Mouse (Mus musculus): Measurements from ENCODE around the gene Mgat5.

Gene Mgat5

DNA sequence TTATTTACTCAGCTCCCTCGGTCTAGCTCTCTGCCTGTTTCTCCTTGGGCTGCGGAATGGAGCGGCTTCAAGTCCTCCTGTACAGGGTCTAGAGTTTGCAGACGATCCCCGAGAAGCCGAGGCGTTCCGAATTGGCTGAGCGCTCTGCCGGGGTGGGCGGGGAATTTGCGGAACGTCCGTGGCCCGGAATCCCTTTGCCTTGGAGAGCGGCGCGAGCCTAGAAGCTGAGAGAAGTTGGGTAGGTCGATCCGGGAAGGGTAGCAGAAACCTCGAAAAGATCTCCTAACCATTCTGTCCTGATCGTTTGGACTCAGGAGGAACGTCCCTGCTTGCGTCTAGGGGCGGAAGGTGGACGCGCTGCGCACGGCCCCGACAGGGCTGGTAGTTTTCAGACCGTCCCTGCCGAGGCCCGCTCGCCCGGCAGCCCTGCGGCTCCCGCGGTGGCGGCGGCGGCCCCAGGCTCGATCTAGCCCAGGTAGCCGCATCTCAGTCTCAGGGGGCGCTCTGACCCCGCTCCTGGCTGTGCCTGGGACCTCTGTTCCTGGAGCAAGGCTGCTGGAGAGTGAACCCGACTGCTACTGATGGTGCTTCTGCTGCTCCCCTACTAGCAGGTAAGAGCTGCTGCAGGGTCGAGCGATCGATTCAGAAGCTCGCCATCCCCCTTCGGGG lies at the start of gene Mgat5:
Gene Mgat5, plus strand, starts transcription at position 199 of the 669 bp plus-strand sequence.
- peak; percentile 88 for DNase-seq

DNA sequence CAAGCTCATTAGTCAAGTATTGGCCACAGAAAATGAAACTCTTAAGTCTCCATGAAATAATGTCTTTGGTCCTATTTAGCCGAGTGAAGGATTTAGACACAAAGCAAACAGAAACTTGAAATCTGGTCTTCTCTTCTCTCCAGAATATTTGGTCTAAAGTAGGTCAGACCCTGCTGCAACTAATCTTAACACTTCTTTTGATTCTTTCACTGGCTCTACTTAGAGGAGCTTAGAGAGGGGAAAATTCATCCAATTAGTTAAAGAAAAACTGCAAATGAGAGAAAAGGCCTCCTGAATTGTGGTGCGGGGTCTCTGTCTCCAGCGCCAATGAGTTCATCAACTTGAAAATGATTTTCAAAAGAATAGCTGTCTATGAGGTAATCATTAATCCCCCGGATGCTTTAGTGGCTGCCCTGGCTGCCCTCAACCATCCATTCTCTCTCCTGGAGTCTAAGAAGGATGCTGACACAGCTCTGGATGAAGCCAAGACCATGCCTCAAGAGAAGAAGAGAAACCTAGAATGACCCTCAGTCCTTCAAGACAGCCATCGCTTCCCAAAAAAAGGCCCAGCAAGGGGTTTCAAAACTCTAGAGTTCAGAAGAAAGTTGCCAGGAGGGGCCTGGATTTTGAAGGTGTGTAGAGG lies 44.6 kb upstream of the Mgat5 start:
- DNase-seq, result no peak

DNA sequence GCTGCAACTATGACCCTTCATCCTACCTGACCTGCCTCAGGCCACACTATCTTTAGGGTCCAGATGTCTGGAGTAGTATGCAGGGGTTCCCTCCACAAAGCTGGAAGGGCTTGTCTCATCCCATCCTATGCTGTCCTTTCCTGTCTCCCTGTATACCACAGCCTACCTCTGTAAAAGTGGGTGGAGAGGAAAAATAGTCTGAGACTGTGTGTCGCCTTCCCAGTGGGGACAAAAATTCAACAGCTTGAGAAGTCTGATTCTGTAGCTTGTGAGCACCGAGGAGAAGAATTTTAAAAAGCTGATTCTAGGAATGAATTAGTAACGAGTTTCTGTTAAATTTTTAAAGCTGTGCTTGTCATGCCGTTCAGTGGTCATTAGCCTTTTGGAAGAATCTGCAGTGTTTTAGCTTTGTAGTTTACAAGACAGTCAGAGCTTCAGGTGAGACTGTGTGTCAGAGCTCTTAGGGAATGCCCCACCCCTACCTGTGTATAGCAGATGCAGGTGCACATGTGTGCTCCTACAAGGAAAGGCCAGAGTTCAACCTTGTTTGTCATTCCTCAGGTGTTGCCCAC lies 40.1 kb upstream of the Mgat5 start:
- no peak for DNase-seq

DNA sequence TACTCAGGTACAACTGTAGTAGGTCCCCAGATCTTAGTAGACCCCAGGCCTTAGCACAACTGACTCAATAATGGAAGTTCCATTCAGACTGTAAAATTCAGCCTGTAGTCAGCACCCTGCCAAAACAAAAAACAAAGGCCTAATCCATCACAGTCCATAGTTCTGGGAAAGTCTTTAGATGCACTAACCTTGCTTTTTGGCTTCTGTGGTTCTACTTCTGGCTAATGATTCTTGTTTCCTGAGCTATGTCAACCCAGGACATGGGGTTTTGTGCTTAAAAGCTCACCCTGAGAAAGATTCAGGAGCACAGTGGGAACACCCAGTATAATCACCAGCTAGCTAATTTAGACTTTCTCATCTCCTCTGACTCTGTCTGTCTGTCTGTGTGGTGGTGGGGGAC lies 38.3 kb upstream of the Mgat5 start:
- no peak for DNase-seq

DNA sequence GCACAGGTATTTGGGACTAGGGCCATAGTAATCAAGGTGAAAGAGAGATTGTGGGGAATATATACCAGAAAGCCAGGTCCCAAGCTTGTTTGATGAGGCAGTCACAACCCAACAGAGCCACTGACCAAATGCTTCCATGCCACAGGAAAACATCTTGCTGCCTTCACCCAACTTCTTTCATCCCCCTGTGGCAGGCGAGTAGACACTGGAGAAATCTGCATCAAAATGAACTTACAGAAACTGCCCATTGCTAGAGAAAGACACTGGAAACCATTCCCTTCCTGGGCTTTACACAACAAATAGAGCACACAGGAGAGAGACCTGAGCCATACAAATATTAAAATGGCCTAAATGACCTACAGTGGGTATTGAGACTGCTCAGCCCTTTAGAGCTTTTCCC lies 37.2 kb upstream of the Mgat5 start:
- DNase-seq, result no peak

DNA sequence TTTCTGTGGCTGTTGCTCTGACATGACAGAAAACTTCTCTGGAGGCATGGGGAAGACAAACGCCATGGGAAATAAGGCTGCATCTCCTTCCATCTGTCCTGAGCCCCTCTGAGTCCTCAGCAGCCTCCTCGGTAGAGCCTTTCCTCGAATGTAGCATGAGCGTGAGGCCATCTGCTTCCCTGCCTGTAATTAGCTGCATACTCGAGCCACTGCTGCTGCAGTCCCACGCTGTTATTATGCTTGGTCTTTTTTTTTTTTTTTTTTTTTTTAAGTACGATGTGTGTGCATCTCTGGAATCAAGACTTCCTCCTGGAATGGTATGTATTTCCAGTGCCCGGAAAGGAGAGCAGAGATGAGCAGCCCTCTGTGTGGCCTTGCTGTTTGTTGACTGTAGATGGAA lies 36.6 kb upstream of the Mgat5 start:
- no peak for DNase-seq

DNA sequence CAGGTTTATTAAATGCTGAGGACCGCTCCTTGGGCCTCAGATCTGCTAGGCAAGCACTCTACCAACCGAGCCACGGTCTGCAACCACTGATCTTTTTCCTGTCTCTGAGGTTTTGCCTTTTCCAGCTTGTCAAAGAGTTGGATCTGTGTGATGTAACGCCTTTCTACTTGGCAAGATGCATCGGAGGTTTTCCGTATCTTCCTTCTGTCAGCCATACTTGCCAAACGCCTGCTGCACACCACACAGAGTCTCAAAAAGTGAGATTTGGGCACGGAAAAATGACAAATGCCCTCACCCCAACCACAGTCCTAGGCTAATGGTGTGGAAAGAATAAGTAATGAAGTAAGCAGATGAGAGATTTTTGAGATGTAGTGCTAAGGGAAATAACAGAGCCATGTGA lies 35.3 kb upstream of the Mgat5 start:
- no peak for DNase-seq

DNA sequence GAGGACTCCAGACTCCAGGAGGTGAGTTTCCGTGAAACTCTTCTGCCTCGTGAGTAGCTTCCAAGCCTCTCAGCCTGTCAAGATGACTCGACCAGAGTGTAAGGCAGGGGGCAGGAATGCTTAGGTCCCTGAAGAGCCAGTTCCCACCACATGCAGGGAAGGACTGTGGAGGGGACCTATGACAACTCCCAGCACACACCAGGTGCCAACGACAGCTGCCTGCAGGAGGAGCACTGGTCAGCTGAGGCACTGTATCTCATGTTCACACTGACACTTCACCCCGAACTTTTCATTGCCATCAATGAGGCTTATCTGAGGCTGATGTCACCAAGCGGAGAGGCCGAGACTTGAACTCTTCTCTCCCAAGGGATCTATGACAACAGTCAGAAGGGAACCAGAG lies 33.5 kb upstream of the Mgat5 start:
- no peak for DNase-seq

DNA sequence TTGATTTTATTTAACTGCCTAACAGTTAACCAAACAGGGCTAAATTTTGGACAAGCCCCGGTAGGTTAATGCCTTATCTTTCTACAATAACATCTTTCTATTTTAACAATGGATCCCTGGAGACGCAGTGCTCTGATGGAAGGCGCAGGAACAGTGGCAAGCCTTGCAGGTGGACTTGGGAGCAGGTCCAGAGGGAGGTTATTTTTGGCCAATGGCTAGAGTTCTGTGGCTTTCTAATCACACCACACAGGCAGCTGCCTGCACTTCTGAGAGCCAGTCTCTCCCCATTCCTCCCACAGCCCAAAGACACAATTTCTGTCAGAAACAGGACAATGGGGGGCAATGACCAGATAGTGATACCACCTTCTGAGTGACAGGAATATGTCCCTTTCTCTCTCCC lies 31.4 kb upstream of the Mgat5 start:
- no peak for DNase-seq

DNA sequence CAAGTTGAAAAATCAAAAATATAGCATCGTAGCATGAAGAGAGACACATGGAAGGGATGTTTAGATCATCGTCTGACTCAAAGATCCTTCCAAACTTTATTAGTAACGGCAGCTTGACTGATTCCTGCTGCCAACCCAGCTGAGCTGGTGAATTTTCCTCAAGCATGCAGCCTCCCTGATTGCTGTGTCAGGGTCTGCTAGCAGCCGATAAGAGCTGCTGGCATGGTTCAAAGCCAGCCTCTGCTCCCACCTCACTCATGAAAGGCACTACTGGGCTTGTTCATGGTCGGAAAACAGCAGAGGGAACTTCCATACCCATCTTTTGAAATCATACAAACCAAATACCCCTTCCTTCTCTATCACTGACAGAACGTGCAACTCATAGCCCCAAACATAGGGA lies 12.4 kb upstream of the Mgat5 start:
- DNase-seq, result peak; percentile 7

DNA sequence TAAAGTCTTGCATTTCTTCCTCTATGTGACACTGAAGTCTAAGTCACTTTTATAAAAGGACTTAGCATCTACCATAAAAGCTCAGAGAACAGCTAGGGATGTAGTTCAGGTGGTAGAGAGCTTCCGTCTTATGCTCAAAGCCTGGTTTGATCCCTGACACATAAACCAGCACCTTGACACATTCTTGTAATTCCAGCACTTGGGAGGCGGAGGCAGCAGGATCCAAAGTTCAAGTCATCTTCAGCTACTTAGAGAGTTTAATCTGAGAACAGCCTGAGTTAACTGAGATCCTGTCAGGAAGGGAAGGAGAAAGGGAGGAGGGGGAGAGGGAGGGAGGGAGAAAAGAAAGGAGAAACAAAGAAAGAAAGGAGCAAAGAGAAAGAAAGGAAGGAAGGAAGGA lies 5.6 kb upstream of the Mgat5 start:
- DNase-seq, result no peak

DNA sequence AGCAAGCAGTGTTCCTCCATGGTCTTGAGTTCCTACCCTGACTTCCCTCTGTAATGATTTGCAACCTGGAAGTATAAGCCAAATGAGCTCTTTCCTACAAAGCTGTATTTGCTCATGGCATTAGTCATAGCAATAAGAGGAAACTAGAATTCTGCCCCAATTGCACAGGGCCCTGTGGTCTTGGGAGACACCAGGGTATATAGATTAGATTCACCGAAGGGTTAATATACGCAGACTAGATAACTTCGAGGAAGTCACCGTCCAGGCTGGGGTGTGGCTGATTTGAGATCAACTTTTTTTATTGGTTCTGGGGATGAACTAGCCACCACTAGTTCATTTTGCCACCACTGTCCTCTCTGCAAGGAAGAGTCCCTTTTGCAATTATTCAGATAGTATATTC lies 2.5 kb upstream of the Mgat5 start:
- no peak for DNase-seq

DNA sequence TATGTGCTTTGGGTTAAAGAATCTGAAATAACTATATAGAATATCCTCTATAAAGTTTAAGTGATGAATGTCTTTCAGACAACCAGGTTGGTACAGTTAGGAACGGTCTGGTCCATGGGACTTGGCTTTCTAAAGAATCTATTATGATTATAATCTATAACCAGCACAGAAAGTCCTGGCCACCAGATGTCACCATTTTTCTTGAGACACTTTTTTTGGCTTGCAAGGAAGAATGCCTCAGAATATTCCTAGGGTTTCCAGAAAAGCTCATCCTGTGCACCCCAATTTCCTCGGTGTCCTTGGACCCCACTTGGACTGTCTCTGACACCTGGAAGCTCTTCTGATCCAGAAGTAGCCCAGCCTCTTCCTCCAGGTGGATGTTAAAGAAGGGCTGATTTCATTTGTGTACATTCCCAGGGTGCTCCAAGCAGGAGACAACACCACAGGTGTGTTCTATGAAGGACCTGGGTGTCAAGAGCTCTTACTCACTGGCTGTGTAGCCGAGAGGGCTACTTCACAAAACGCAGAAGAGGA lies 1.5 kb upstream of the Mgat5 start:
- DNase-seq, result no peak

DNA sequence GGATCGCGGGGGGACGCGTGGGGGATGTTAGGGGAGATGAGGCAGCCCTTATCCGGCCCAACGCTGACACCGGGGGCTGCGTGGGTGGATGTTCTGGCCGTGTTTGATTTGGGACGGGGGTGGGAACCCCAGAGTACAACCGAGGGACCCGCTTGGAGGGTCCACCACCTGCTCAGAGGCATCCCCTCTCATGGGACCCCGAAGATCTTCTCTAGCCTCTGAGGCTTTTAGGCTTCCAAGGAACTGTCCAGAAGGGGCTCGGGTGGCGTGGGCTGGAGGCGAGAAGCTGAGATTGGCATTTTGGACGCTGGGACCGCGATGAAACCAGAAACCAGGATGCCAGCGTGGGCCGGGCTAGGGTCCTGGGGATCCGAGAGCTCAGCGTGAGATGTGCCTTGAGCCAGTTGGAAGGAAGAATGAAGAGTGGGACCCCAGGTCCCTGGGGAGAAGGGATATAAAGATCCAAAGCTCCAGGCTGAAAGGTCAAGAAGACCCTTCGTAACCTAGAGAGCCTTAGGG lies 745 bp downstream of the Mgat5 start:
- no peak for DNase-seq

DNA sequence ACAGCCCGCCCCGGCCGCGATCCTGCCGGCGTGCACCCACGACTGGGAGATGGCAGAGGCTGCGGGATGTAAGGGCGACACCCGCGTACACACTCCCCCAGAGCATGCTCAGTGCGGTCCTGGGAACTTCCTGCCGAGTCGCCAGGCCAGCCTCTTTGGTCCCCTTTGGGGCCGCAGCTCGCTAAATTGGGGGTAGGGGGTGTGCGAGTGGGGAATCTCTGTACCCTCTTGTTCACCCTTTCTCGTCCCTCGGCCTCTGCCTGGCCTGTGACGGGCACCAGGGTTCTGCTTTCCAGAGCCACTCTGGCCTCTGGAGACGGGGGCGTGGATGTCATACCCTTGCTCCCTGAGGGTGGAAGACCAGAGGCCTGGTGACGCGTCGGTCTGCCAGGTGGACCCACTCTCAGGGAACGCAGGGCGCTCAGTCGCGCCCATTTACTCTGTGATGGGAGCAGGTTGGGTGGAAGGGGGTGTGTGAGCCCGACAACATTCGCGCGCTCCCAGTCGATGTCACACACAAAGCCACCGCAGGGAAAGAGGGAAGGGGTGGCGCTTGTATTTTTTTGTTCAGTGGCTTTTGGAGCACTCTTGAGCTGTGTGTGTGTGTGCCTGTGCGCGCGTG lies 1.3 kb downstream of the Mgat5 start:
- peak; percentile 41 for DNase-seq

DNA sequence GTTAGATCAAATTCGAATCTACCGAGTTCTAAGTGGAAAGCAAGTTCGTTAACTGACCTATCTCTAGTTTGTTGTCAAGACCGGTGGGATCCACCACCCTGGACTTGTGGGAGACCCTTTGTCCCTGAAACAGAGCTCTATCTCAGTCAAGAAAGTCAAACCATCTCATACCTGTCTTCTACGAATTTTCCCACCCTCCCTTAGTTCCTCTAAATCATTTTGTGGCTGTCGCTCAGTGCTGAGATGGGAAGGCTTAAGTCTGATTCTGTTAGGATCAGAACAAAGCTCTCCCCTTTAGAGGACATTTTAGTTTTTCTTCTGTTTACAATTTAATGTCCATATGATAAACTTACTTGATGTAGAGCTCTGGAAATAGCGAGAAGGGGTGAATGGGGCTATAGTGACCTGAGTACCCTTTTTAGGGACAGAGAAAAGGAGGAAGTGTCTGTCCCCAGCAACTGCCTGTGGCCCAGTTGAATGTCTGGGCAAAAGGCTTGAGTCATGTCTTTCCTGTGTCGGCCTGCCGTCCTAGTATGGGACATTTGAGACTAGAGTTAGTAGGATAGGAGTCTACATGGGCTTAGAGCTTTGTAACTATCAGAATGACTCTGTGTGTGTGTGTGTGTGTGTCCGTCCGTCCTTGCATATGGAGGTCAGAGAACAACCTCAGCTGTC lies 2.2 kb downstream of the Mgat5 start:
- DNase-seq, result no peak

DNA sequence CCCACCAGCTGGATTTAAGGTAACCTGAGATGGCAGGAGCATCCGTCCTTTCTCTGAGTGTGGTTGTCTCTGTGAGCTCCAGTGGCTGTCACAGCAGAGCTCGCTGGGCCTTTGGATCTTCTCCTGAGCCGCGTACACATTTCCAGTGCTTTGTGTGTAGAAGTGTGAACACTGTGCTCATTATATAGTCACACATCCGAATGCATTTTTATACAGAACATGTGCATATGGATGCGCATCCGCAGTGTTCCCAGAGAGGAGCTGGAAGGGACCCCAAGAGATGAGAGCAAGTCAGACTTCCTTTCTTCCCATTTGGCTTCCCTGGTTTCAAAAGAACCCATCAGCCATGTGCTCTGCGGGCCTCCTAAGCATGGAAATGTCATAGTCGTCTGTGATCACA lies 3.4 kb downstream of the Mgat5 start:
- no peak for DNase-seq

DNA sequence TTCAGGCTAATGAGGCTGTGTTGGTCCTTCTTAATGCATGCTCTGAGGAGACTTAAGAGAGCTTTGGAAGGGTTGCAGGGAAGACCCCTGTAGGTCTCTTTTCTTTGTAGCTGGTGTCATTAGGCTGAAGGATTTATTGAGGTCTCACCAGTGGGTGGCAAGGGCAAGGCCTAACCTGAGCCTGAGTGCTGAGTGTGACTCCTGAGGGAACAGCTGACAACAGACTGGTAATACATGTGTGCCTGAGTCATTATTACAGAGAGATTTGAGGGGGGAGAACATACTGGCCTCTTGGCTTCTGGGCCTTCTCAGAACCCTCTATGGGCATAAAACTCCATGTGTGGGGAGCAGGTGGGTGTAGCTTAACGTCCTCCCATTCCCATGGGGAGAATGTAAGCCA lies 8.0 kb downstream of the Mgat5 start:
- no peak for DNase-seq

DNA sequence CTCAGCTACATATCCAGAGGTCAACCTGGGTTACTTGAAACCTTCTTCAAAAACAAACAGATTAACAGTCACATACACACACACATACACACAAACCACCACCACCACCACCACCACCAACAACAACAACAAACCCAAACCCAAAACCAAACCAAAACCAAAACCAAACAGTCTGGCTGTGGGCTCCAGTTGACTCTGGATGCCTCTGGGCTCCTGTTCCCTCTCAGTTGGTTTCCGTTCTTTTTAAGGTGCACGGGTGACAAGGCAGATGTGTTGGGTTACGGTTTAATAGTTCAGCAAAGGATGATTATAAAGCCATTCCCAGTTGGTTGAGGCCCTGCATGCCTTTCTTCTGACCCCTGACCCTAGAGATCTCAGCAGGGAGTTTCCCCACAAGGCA lies 8.6 kb downstream of the Mgat5 start:
- no peak for DNase-seq

DNA sequence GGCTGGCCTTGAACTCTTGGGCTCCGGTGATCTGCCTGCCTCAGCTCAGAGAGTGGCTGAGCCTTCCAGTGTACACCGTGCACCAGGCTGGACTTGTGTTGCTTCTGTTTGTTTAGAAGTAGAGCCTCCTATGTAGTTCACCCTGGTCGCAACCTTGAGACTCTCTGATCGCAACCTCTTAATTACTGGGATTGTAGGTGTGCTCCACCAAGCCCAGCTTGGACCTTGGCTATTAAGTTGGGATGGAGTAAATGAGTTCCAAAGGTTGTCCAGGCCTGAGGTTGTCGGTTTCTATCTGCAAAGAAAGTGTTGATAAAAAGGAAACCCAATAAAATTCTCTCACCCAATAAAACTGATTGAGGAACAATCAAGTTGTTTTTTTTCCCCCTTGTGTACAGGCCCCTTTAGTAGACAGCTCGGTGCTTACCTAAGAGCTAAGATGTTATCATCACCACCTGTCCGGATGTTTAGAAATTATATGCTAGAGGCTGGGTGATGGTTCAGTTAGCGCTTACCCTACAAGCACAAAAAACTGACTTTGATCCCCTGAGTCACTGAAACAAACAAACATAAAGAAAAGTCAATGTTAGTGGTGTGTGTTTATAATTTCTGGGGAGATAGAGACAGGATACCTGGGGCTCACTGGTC lies 9.9 kb downstream of the Mgat5 start:
- no peak for DNase-seq

DNA sequence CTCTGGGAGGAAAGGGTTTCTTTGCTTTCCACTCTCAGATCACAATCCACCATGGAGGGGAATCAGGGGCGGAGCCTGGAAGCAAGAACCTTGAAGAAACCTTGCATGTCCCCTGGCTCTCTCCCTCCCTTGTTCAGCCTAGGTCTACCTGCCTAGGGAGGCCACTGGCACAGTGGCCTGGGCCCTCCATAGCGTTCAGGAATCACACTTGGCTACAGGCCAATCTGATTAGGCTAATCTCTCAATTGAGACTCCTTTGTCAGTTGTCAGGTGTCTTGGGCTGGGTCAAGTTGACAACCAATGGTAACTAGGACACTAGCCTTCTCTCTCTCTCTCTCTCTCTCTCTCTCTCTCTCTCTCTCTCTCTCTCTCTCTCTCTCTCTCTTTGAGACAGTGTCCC lies 12.2 kb downstream of the Mgat5 start:
- DNase-seq, result no peak

DNA sequence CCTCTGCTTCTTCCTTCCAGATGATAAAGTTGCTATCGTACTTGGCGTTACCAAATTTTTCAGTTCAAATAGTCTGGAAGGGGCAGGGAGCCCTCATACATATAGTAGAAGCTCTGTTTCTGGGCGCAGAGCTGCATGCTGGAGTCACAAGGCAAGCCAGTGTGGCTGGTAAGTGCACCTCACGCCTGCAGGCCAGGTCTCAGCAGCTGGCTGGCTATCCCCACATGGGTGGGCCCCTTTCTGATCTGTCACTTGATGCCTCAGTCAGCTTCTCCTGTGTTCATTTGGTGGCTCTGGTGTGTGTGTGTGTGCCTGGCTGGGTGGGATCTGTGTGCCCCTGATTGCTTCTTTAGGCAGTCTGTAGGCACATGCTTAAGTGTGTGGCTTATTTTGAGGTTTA lies 12.8 kb downstream of the Mgat5 start:
- no peak for DNase-seq

DNA sequence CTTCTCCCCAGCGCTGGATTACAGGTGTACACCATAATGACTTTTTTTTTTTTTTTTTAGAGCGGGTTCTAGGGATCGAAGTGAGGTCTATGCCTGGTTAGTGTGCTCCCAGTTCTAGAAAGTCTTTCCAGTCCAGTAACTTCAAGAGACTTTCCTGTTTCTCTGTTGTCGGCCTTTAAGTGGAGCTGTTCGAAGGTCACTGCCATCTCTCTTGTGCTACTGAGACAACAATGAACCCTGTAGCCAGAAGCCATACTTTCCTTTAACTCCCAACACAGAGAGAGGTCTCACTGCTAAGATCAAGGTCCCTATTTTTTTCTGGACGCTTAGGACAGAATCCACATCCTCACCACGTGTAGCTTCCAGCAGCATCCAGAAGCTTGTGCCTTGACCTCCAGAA lies 13.4 kb downstream of the Mgat5 start:
- no peak for DNase-seq
